8 mouse cellular contexts compared by ENCODE assay signal in genomic region chr4:120716141-120716571, GRCm38 (mm10). TPM values are rescaled to one million over a fixed set of nuclear protein-coding genes. Genes with fewer than 3 reads are reported as not detected.
A peak's percentile ranks its signal among the peaks of the same experiment; 100 is the strongest.
DNase-seq lines count a peak whose midpoint lies in the region; ATAC-seq and TF ChIP-seq lines count a peak whose summit lies in the region.

No protein-coding gene starts in this region.

- 0% methylated on average over 12 of the region's 12 CpGs for WGBS in embryonic facial prominence, embryonic 11.5 days
- 2% methylated on average over 12 of the region's 12 CpGs for WGBS in hindbrain, embryonic 10.5 days
- under 1% methylated on average over 12 of the region's 12 CpGs for WGBS in limb, embryonic 11.5 days
- 2% methylated on average over 12 of the region's 12 CpGs for WGBS in midbrain, embryonic 10.5 days
- 3% methylated on average over 11 of the region's 12 CpGs for WGBS in stomach, postnatal 0 days

- peak overlapping the region; percentile 27 for H3K4me3 ChIP-seq in embryonic facial prominence, embryonic 11.5 days (ENCODE audit: low read depth, low read length)
- H3K4me3 ChIP-seq in hindbrain, embryonic 10.5 days = peak overlapping the region; percentile 49
- H3K4me3 ChIP-seq in limb, embryonic 11.5 days (ENCODE audit: low read depth, low read length) = peak overlapping the region; percentile 31
- H3K4me3 ChIP-seq in midbrain, embryonic 10.5 days = peak overlapping the region; percentile 56
- H3K4me3 ChIP-seq in stomach, postnatal 0 days (ENCODE audit: low read depth, low read length) = peak overlapping the region; percentile 27

- ATAC-seq in embryonic facial prominence, embryonic 11.5 days (replicated peaks; ENCODE audit: insufficient number of reproducible peaks, low FRiP score, low TSS enrichment, low read depth) = peak; percentile 85
- peak; percentile 88 for ATAC-seq in limb, embryonic 11.5 days (ENCODE audit: insufficient number of reproducible peaks, low FRiP score, low TSS enrichment, low read depth)
- peak; percentile 70 for ATAC-seq in stomach, postnatal 0 days (ENCODE audit: low FRiP score, low TSS enrichment)

- H3K4me1 ChIP-seq in embryonic facial prominence, embryonic 11.5 days (ENCODE audit: control insufficient read depth, insufficient read depth, low read length) = peaks cover 3% of the 10 kb centered on the region; the same call in 1 of the 2 replicates
- H3K4me1 ChIP-seq in hindbrain, embryonic 10.5 days (replicated peaks) = peaks cover 27% of the 10 kb centered on the region
- peaks cover 16% of the 10 kb centered on the region for H3K4me1 ChIP-seq in limb, embryonic 11.5 days (ENCODE audit: control insufficient read depth, insufficient read depth, low read length)
- peaks cover 21% of the 10 kb centered on the region for H3K4me1 ChIP-seq in midbrain, embryonic 10.5 days
- H3K4me1 ChIP-seq in stomach, postnatal 0 days (replicated peaks; ENCODE audit: control insufficient read depth, insufficient read depth) = peaks cover 5% of the 10 kb centered on the region; the same call in 1 of the 2 replicates

- H3K9ac ChIP-seq in embryonic facial prominence, embryonic 11.5 days (replicated peaks; ENCODE audit: low read length) = peak overlapping the region; percentile 47
- peak overlapping the region; percentile 49 for H3K9ac ChIP-seq in limb, embryonic 11.5 days (ENCODE audit: low read length)
- no peak overlapping the region for H3K9ac ChIP-seq in stomach, postnatal 0 days (ENCODE audit: low read length)

- H3K9me3 ChIP-seq in embryonic facial prominence, embryonic 11.5 days (replicated peaks; ENCODE audit: control insufficient read depth, low read length) = no peaks in the 10 kb centered on the region
- no peaks in the 10 kb centered on the region for H3K9me3 ChIP-seq in hindbrain, embryonic 10.5 days
- H3K9me3 ChIP-seq in limb, embryonic 11.5 days (ENCODE audit: control insufficient read depth, low read length) = no peaks in the 10 kb centered on the region
- no peaks in the 10 kb centered on the region for H3K9me3 ChIP-seq in midbrain, embryonic 10.5 days (replicated peaks)
- no peaks in the 10 kb centered on the region for H3K9me3 ChIP-seq in stomach, postnatal 0 days (ENCODE audit: control insufficient read depth, low read length)

- no peaks in the 10 kb centered on the region for H3K27me3 ChIP-seq in embryonic facial prominence, embryonic 11.5 days (ENCODE audit: control insufficient read depth, insufficient read depth, low read length)
- peaks cover 61% of the 10 kb centered on the region for H3K27me3 ChIP-seq in hindbrain, embryonic 10.5 days (ENCODE audit: insufficient read depth, poor library complexity, severe bottlenecking)
- H3K27me3 ChIP-seq in limb, embryonic 11.5 days (ENCODE audit: control insufficient read depth, insufficient read depth, low read length) = 0 out of 2 replicates have a peak, but pooled peaks cover 2% of the 10 kb centered on the region
- H3K27me3 ChIP-seq in midbrain, embryonic 10.5 days (ENCODE audit: low read depth, poor library complexity, severe bottlenecking) = peaks cover 65% of the 10 kb centered on the region
- no peaks in the 10 kb centered on the region for H3K27me3 ChIP-seq in stomach, postnatal 0 days (ENCODE audit: control insufficient read depth, insufficient read depth, low read length)

- no peak for TF ChIP-seq CTCF in stomach, postnatal 0 days (IDR thresholded peaks at IDR 0.05; ENCODE audit: low read depth)

- no peaks in the 10 kb centered on the region for H3K36me3 ChIP-seq in embryonic facial prominence, embryonic 11.5 days (replicated peaks; ENCODE audit: control insufficient read depth, insufficient read depth, low read depth, low read length)
- H3K36me3 ChIP-seq in hindbrain, embryonic 10.5 days = no peaks in the 10 kb centered on the region
- no peaks in the 10 kb centered on the region for H3K36me3 ChIP-seq in limb, embryonic 11.5 days (ENCODE audit: control insufficient read depth, insufficient read depth, low read length)
- no peaks in the 10 kb centered on the region for H3K36me3 ChIP-seq in midbrain, embryonic 10.5 days
- no peaks in the 10 kb centered on the region for H3K36me3 ChIP-seq in stomach, postnatal 0 days (ENCODE audit: control insufficient read depth, insufficient read depth, low read length)

- peak overlapping the region; percentile 69 for H3K4me2 ChIP-seq in embryonic facial prominence, embryonic 11.5 days (ENCODE audit: low read depth, low read length)
- peak overlapping the region; percentile 67 for H3K4me2 ChIP-seq in limb, embryonic 11.5 days (ENCODE audit: low read depth, severe bottlenecking)
- H3K4me2 ChIP-seq in stomach, postnatal 0 days (replicated peaks; ENCODE audit: low read depth) = peak overlapping the region; percentile 51

- DNase-seq in cerebellum, adult 18-20 months = peak; percentile 41 to 66
- no peak for DNase-seq in cerebellum, adult 9-10 months
- peak; percentile 36 for DNase-seq in MEL-GATA-1-ER (ENCODE audit: extremely low read depth, low read depth)
- peak; percentile 84 for DNase-seq in embryonic facial prominence, embryonic 11.5 days (ENCODE audit: low spot score)
- peak; percentile 67 for DNase-seq in hindbrain, embryonic 10.5 days (ENCODE audit: low spot score)
- peak; percentile 85 for DNase-seq in limb, embryonic 11.5 days (ENCODE audit: low spot score)
- DNase-seq in midbrain, embryonic 10.5 days (ENCODE audit: low spot score) = peak; percentile 60
- DNase-seq in stomach, postnatal 0 days (ENCODE audit: low spot score) = peak; percentile 84

- no peak for TF ChIP-seq EP300 in stomach, postnatal 0 days (optimal IDR thresholded peaks at IDR 0.05)

- H3K27ac ChIP-seq in embryonic facial prominence, embryonic 11.5 days (replicated peaks; ENCODE audit: low read depth, low read length) = no peak overlapping the region
- peak overlapping the region; percentile 68 for H3K27ac ChIP-seq in hindbrain, embryonic 10.5 days
- H3K27ac ChIP-seq in limb, embryonic 11.5 days (replicated peaks; ENCODE audit: low read depth, low read length) = peak overlapping the region; percentile 21; the same call in 1 of the 2 replicates
- 0 out of 2 replicates have a peak overlapping the region, but pooled peaks have one; percentile 0 for H3K27ac ChIP-seq in midbrain, embryonic 10.5 days (replicated peaks)
- H3K27ac ChIP-seq in stomach, postnatal 0 days (replicated peaks) = no peak overlapping the region

RNA-seq across cellular contexts. Expression of gene Kcnq4, which starts 32.3 kb away (rescaled TPM):
- polyA plus RNA-seq in embryonic facial prominence, embryonic 11.5 days (2014; fragmentation: Nextera tagmentation; extraction: Ambion mirVana) = 4.3 and 4.6 TPM in 2 replicates
- polyA plus RNA-seq in hindbrain, embryonic 10.5 days (2016; fragmentation: Nextera tagmentation; extraction: Ambion mirVana) = 3.9 and 4.6 TPM in 2 replicates
- 5.1 and 6.1 TPM in 2 replicates for polyA plus RNA-seq in limb, embryonic 11.5 days (2014; fragmentation: Nextera tagmentation; extraction: Ambion mirVana)
- polyA plus RNA-seq in midbrain, embryonic 10.5 days (2016; fragmentation: Nextera tagmentation; extraction: Ambion mirVana) = 2.1 and 3.0 TPM in 2 replicates
- polyA plus RNA-seq in stomach, postnatal 0 days (2015; fragmentation: Nextera tagmentation; extraction: Ambion mirVana) = 2.2 and 2.7 TPM in 2 replicates

RNA-seq across cellular contexts. Expression of gene Cited4, which starts 49.8 kb away (rescaled TPM):
- polyA plus RNA-seq in embryonic facial prominence, embryonic 11.5 days (2014; fragmentation: Nextera tagmentation; extraction: Ambion mirVana) = 7.1 and 7.6 TPM in 2 replicates
- polyA plus RNA-seq in hindbrain, embryonic 10.5 days (2016; fragmentation: Nextera tagmentation; extraction: Ambion mirVana) = 16.5 and 17.3 TPM in 2 replicates
- polyA plus RNA-seq in limb, embryonic 11.5 days (2014; fragmentation: Nextera tagmentation; extraction: Ambion mirVana) = 5.9 and 7.3 TPM in 2 replicates
- 8.5 and 12.7 TPM in 2 replicates for polyA plus RNA-seq in midbrain, embryonic 10.5 days (2016; fragmentation: Nextera tagmentation; extraction: Ambion mirVana)
- polyA plus RNA-seq in stomach, postnatal 0 days (2015; fragmentation: Nextera tagmentation; extraction: Ambion mirVana) = 29.8 and 31.8 TPM in 2 replicates

Comparison
In these comparisons a context has a peak if more than half of its experiments do, and no peak if none do; other contexts are left out.
1. H3K27ac ChIP-seq: peak in hindbrain, embryonic 10.5 days (single experiment), limb, embryonic 11.5 days (single experiment) and midbrain, embryonic 10.5 days (single experiment); none in embryonic facial prominence, embryonic 11.5 days (single experiment) and stomach, postnatal 0 days (single experiment).
2. Peak in every context shown above with its lines, with median percentiles within 50 percentile points of each other: ATAC-seq, H3K4me2 ChIP-seq and H3K4me3 ChIP-seq.